Mouse (Mus musculus): ENCODE results near the gene Tma7. TPM values are rescaled to one million over a fixed set of nuclear protein-coding genes. Genes with fewer than 3 reads are reported as not detected.

Gene Tma7
- total and polyA plus RNA-seq, 3 experiments, result 255 to 529 (median 336) TPM

- TF ChIP-seq ZKSCAN1 (IDR thresholded peaks at IDR 0.05; ENCODE audit: borderline replicate concordance, low read depth, low read length) (no peak), KAT2A (IDR thresholded peaks at IDR 0.05; ENCODE audit: insufficient replicate concordance, low read length) (0 out of 2 replicates have a peak, but pooled peaks have one; percentile 38), JUND (conservative IDR thresholded peaks at IDR 0.05; ENCODE audit: low read depth, low read length) (no peak), RCOR1 (conservative IDR thresholded peaks at IDR 0.05; ENCODE audit: low read depth, low read length) (peak; percentile 46; the same call in 1 of the 2 replicates), MYC (IDR thresholded peaks at IDR 0.05; ENCODE audit: low read depth, low read length) (0 out of 2 replicates have a peak, but pooled peaks have one; percentile 13), HCFC1 (IDR thresholded peaks at IDR 0.05; ENCODE audit: low read depth, low read length) (no peak; the same call in 1 of the 2 replicates), SIN3A (IDR thresholded peaks at IDR 0.05; ENCODE audit: low read length) (no peak), BHLHE40 (IDR thresholded peaks at IDR 0.05; ENCODE audit: low read depth, low read length) (peak; percentile 31), ZMIZ1 (IDR thresholded peaks at IDR 0.05; ENCODE audit: low read depth, low read length) (no peak), NELFE (IDR thresholded peaks at IDR 0.05; ENCODE audit: low read depth, low read length) (peak; percentile 30; the same call in 1 of the 2 replicates), MAFK (IDR thresholded peaks at IDR 0.05; ENCODE audit: insufficient replicate concordance, low read length) (no peak), MAX (IDR thresholded peaks at IDR 0.05; ENCODE audit: low read length) (no peak), CHD2 (IDR thresholded peaks at IDR 0.05; ENCODE audit: low read length) (0 out of 2 replicates have a peak, but pooled peaks have one; percentile 14), CHD1 (IDR thresholded peaks at IDR 0.05; ENCODE audit: low read depth, low read length) (no peak; the same call in 1 of the 2 replicates), RAD21 (IDR thresholded peaks at IDR 0.05; ENCODE audit: low read depth, low read length) (no peak), TCF12 (IDR thresholded peaks at IDR 0.05; ENCODE audit: low read depth, low read length) (no peak; the same call in 1 of the 2 replicates), MAZ (IDR thresholded peaks at IDR 0.05; ENCODE audit: low read depth, low read length) (peak; percentile 34; the same call in 1 of the 2 replicates), USF2 (conservative IDR thresholded peaks at IDR 0.05; ENCODE audit: low read depth, low read length) (no peak), CTCF (conservative IDR thresholded peaks at IDR 0.05 in 1 of 2, IDR thresholded peaks at IDR 0.05 in 1 of 2; ENCODE audit: low read depth in 2 of 2, low read length in 2 of 2) (no peak)
Observed at GRCm38 (mm10) chr9:109051651-109052489, 30.5 kb downstream of the Tma7 start (continued).

GRCm38 (mm10) chr9:109051011-109051501 is 31.3 kb downstream of the Tma7 start:
- in situ Hi-C loops (cut with MboI; ENCODE audit: low pct_ligation_motif_present, low pct_unique_long_range_greater_than_20kb, low sequenced_read_pairs) (no loop called here), dilution Hi-C loops (cut with MboI; ENCODE audit: extremely low pct_ligation_motif_present, extremely low pct_unique_long_range_greater_than_20kb, low sequenced_read_pairs) (no loop called here)
- peaks cover 4 to 22% of the 10 kb centered on the region in 2 experiments for H3K36me3 ChIP-seq (replicated peaks in 1 of 2; ENCODE audit: control insufficient read depth in 1 of 2, insufficient read depth in 1 of 2, low read length in 1 of 2)
- H3K4me3 ChIP-seq (replicated peaks in 1 of 3; ENCODE audit: low read depth in 2 of 3, low read length in 2 of 3, poor library complexity in 1 of 3), result peak overlapping the region; percentile 67 to 91 (median 70)
- H3K4me1 ChIP-seq (ENCODE audit: control insufficient read depth in 1 of 2, insufficient read depth in 2 of 2), result peaks cover 22 to 52% of the 10 kb centered on the region in 2 experiments
- peak overlapping the region; percentile 93 for H3K27ac ChIP-seq (ENCODE audit: insufficient read depth, low read depth)
- H3K79me2 ChIP-seq (replicated peaks; ENCODE audit: control insufficient read depth, extremely low read depth, insufficient read depth, poor library complexity, severe bottlenecking), result peaks cover 57% of the 10 kb centered on the region
- peak overlapping the region; percentile 88 for H3K4me2 ChIP-seq (ENCODE audit: insufficient read depth, low read depth, poor library complexity, severe bottlenecking)
- no peaks in the 10 kb centered on the region for H3K27me3 ChIP-seq (replicated peaks)
- no peaks in the 10 kb centered on the region for H3K9me3 ChIP-seq (replicated peaks; ENCODE audit: low read length)
- H3K9ac ChIP-seq (ENCODE audit: insufficient read depth, low read depth), result peak overlapping the region; percentile 56
- DNase-seq (ENCODE audit: extremely low read depth), result peak; percentile 75
- TF ChIP-seq ZC3H11A (IDR thresholded peaks at IDR 0.05; ENCODE audit: low read depth, low read length), result no peak
- no peak for TF ChIP-seq USF1 (IDR thresholded peaks at IDR 0.05; ENCODE audit: low read depth, low read length)
- no peak for TF ChIP-seq MAX (IDR thresholded peaks at IDR 0.05; ENCODE audit: low read length)
- peak; percentile 68 for TF ChIP-seq MAZ (IDR thresholded peaks at IDR 0.05; ENCODE audit: low read depth, low read length)
- TF ChIP-seq SIN3A (IDR thresholded peaks at IDR 0.05; ENCODE audit: low read length), result peak; percentile 47; the same call in 1 of the 2 replicates
- TF ChIP-seq POLR2A (IDR thresholded peaks at IDR 0.05; ENCODE audit: low read depth, low read length), result peak; percentile 38; the same call in 1 of the 2 replicates
- TF ChIP-seq ZKSCAN1 (IDR thresholded peaks at IDR 0.05; ENCODE audit: borderline replicate concordance, low read depth, low read length), result no peak
- TF ChIP-seq ETS1 (conservative IDR thresholded peaks at IDR 0.05; ENCODE audit: low read depth, low read length), result peak; percentile 52
- TF ChIP-seq NELFE (IDR thresholded peaks at IDR 0.05; ENCODE audit: low read depth, low read length), result no peak
- TF ChIP-seq MYC (IDR thresholded peaks at IDR 0.05; ENCODE audit: low read depth, low read length), result no peak
- TF ChIP-seq MEF2A (IDR thresholded peaks at IDR 0.05; ENCODE audit: borderline replicate concordance, low read depth, low read length), result no peak
- no peak; the same call in 1 of the 2 replicates for TF ChIP-seq CHD1 (IDR thresholded peaks at IDR 0.05; ENCODE audit: low read depth, low read length)
- TF ChIP-seq EP300 (IDR thresholded peaks at IDR 0.05; ENCODE audit: low read length), result no peak
- TF ChIP-seq JUN (IDR thresholded peaks at IDR 0.05; ENCODE audit: insufficient read depth, low read depth, low read length), result no peak
- no peak for TF ChIP-seq TCF12 (IDR thresholded peaks at IDR 0.05; ENCODE audit: low read depth, low read length)
- TF ChIP-seq PAX5 (IDR thresholded peaks at IDR 0.05; ENCODE audit: low read length), result no peak
- TF ChIP-seq GABPA (IDR thresholded peaks at IDR 0.05; ENCODE audit: insufficient replicate concordance, low read depth, low read length), result no peak
- no peak for TF ChIP-seq IRF4 (IDR thresholded peaks at IDR 0.05; ENCODE audit: low read depth, low read length)
- TF ChIP-seq HCFC1 (IDR thresholded peaks at IDR 0.05; ENCODE audit: low read depth, low read length), result no peak
- TF ChIP-seq ZMIZ1 (IDR thresholded peaks at IDR 0.05; ENCODE audit: low read depth, low read length), result no peak
- no peak for TF ChIP-seq POLR2AphosphoS2 (IDR thresholded peaks at IDR 0.05; ENCODE audit: low read depth, low read length)
- no peak for TF ChIP-seq CTCF (conservative IDR thresholded peaks at IDR 0.05 in 1 of 2, IDR thresholded peaks at IDR 0.05 in 1 of 2; ENCODE audit: low read depth in 2 of 2, low read length in 2 of 2)
- no peak for TF ChIP-seq UBTF (IDR thresholded peaks at IDR 0.05; ENCODE audit: low read depth, low read length)
- TF ChIP-seq USF2 (conservative IDR thresholded peaks at IDR 0.05; ENCODE audit: low read depth, low read length), result no peak
- no peak for TF ChIP-seq JUND (conservative IDR thresholded peaks at IDR 0.05; ENCODE audit: low read depth, low read length)
- no peak for TF ChIP-seq ELF1 (IDR thresholded peaks at IDR 0.05; ENCODE audit: low read depth, low read length)

All from CH12.LX (cell line).